Mouse (Mus musculus) liver, embryonic 12.5 days (tissue): ENCODE results near the gene Cds2. TPM values are rescaled to one million over a fixed set of nuclear protein-coding genes. Genes with fewer than 3 reads are reported as not detected.

Experiments
- ATAC-seq: fragments of 200-750 bp; cut with Nextera tagmentation; 2 replicates; pipeline ENCODE4 v1.8.0; 2017; ENCODE audit warnings: moderate number of reproducible peaks, mild to moderate bottlenecking, moderate library complexity
- H3K27ac ChIP-seq: fragments of 300-500 bp; sonication (generic); 2 replicates; pipeline ENCODE4 v1.5.1; 2016; ENCODE audit warnings: mild to moderate bottlenecking
- H3K27me3 ChIP-seq: fragments of 300-500 bp; sonication (generic); replicated peaks from 2 replicates; pipeline ENCODE4 v1.6.1; 2016; ENCODE audit warnings: mild to moderate bottlenecking, moderate library complexity
- H3K36me3 ChIP-seq: fragments of 300-500 bp; sonication (generic); 2 replicates; pipeline ENCODE4 v1.6.1; 2016; ENCODE audit warnings: mild to moderate bottlenecking, moderate library complexity
- H3K4me1 ChIP-seq: fragments of 300-500 bp; sonication (generic); 2 replicates; pipeline ENCODE4 v1.6.1; 2016
- H3K4me2 ChIP-seq: fragments of 300-500 bp; sonication (generic); 2 replicates; pipeline ENCODE4 v1.6.1; 2016; ENCODE audit warnings: mild to moderate bottlenecking, moderate library complexity
- H3K4me3 ChIP-seq: fragments of 300-500 bp; sonication (generic); 2 replicates; pipeline ENCODE4 v1.5.1; 2016; ENCODE audit warnings: mild to moderate bottlenecking, moderate library complexity
- H3K9ac ChIP-seq: fragments of 300-500 bp; sonication (generic); 2 replicates; pipeline ENCODE4 v1.6.1; 2016; ENCODE audit warnings: mild to moderate bottlenecking, moderate library complexity
- H3K9me3 ChIP-seq: fragments of 300-500 bp; sonication (generic); replicated peaks from 2 replicates; pipeline ENCODE4 v1.6.1; 2016; ENCODE audit warnings: mild to moderate bottlenecking, moderate library complexity
- WGBS: fragments of 180-500 bp; shearing (Covaris S2); methylation state at CpG from one replicate; pipeline ENCODE4 v1.1.7; 2016; ENCODE audit not compliant: insufficient replicate concordance; 5-methylcytosine and 5-hydroxymethylcytosine counted together
- polyA plus RNA-seq: library from polyadenylated mRNA; unstranded; fragments of >200 nt; fragmentation: Nextera tagmentation; extraction: Ambion mirVana; gene quantifications from 2 replicates; pipeline ENCODE4 v1.2.1, GENCODE M21; 2016

Gene Cds2
- polyA plus RNA-seq, 1 experiment from 2014 or later, result 13.7 TPM

GRCm38 (mm10) chr2:132337202-132337601, 74.3 kb downstream of the Cds2 start:
- H3K27me3 ChIP-seq, result no peaks in the 10 kb centered on the region
- no peaks in the 10 kb centered on the region for H3K36me3 ChIP-seq
- no peak for ATAC-seq
- H3K9me3 ChIP-seq, result no peaks in the 10 kb centered on the region
- WGBS, result 32% methylated on average over 2 of the region's 2 CpGs
- no peaks in the 10 kb centered on the region for H3K4me1 ChIP-seq
- H3K27ac ChIP-seq, result no peak overlapping the region
- no peak overlapping the region for H3K4me2 ChIP-seq
- H3K9ac ChIP-seq, result no peak overlapping the region
- no peak overlapping the region for H3K4me3 ChIP-seq

- H3K9ac ChIP-seq, result no peak overlapping the region
- no peaks in the 10 kb centered on the region for H3K9me3 ChIP-seq
- 51% methylated on average over 2 of the region's 2 CpGs for WGBS
Observed at GRCm38 (mm10) chr2:132340350-132340749, 77.4 kb downstream of the Cds2 start.

GRCm38 (mm10) chr2:132341293-132341692, 78.3 kb downstream of the Cds2 start:
- Histone ChIP-seq H3K27ac (no peak overlapping the region), H3K27me3 (no peaks in the 10 kb centered on the region), H3K4me2 (no peak overlapping the region), H3K4me3 (no peak overlapping the region), H3K9me3 (no peaks in the 10 kb centered on the region), H3K9ac (no peak overlapping the region), H3K36me3 (no peaks in the 10 kb centered on the region), H3K4me1 (no peaks in the 10 kb centered on the region)
- 68% methylated on average over 3 of the region's 3 CpGs for WGBS
- ATAC-seq, result no peak

More at GRCm38 (mm10) chr2:132340350-132340749, 77.4 kb downstream of the Cds2 start:
- Histone ChIP-seq H3K27ac (no peak overlapping the region), H3K4me2 (no peak overlapping the region), H3K36me3 (no peaks in the 10 kb centered on the region), H3K27me3 (no peaks in the 10 kb centered on the region), H3K4me1 (no peaks in the 10 kb centered on the region), H3K4me3 (no peak overlapping the region)
- ATAC-seq, result no peak

- Histone ChIP-seq H3K4me3 (no peak overlapping the region), H3K9me3 (no peaks in the 10 kb centered on the region), H3K4me2 (no peak overlapping the region), H3K4me1 (no peaks in the 10 kb centered on the region), H3K36me3 (no peaks in the 10 kb centered on the region), H3K9ac (no peak overlapping the region), H3K27me3 (0 out of 2 replicates have a peak, but pooled peaks cover 4% of the 10 kb centered on the region), H3K27ac (no peak overlapping the region)
- ATAC-seq, result no peak
- WGBS, result 73% methylated on average over 11 of the region's 11 CpGs
Observed at GRCm38 (mm10) chr2:132343846-132344245, 80.9 kb downstream of the Cds2 start.

Other genes with a start within 250 kb of the Cds2 start
- 3.1 and 3.5 TPM in 2 replicates for gene Rassf2, start 232.9 kb upstream of the Cds2 start, polyA plus RNA-seq
- 3.0 and 5.1 TPM in 2 replicates for gene Slc23a2, start 118.0 kb upstream of the Cds2 start, polyA plus RNA-seq
- 24.4 and 25.7 TPM in 2 replicates for gene Tmem230, start 15.3 kb upstream of the Cds2 start, polyA plus RNA-seq
- 353 and 360 TPM in 2 replicates for gene Pcna, start 9.8 kb upstream of the Cds2 start, polyA plus RNA-seq
- 0.66 and 1.5 TPM in 2 replicates for gene Prokr2, start 122.3 kb downstream of the Cds2 start, polyA plus RNA-seq